Mouse (Mus musculus): Measurements from ENCODE around the gene Cald1.

DNA sequence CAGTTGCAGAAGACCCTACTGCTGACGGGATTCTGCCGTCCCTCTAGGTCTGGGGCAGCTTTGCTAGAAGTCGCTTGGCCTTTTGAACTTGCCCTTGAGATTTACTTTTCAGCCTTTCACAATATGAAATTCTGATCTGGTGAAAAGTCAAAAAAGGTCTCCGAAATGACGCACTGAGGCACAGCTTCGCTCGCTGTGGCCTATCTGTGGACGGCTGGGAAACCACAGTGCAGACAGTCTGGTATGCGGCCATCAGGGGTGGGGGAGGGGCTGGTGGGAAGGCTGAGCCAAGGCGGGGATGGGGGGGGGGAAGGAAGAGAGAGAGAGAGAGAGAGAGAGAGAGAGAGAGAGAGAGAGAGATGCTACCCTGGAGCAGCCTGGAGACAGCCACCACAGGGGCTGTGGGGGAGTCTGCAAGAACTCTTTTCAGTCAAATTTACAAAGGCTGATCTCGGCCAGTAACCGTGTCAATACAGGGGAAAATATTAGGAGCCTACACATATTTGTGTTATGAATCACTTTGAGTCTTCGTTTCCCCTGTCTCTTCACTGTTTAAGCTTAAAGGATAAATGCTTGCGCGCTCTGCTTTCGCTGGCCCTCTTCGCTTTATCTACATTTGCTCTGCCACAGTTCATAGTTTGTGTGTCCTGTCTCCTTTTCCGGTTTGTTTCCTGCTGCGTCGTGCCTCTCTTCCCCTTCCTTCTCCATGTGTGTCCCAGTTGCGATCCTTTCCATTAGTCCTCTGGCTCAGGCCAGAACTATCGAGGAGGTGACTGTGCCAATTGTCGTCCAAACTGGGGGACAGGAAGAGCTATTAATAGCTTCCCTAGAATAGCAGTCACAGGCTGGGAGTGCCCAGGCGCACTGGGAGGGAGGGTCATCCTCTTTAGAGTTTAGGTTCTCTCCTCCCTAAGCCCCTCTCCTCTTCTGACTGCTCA lies 11.9 kb downstream of the Cald1 start:
- TF ChIP-seq CTCF (conservative IDR thresholded peaks at IDR 0.05; ENCODE audit: low read length) (no peak), POU5F1 (IDR thresholded peaks at IDR 0.05; ENCODE audit: borderline replicate concordance, low read length) (no peak)
